Mouse (Mus musculus) thymus, postnatal 0 days (tissue): ENCODE data around the gene Dlx1. TPM values are rescaled to one million over a fixed set of nuclear protein-coding genes. Genes with fewer than 3 reads are reported as not detected.

ENCODE experiments used
- DNase-seq: peaks from one replicate; pipeline ENCODE4 v3.0.0-alpha.2; 2015; ENCODE audit warnings: low spot score
- polyA plus RNA-seq: library from polyadenylated mRNA; unstranded; fragments of >200 nt; fragmentation: Nextera tagmentation; extraction: Ambion mirVana; gene quantifications from 2 replicates; pipeline ENCODE4 v1.2.1, GENCODE M21; 2015

Dlx1 gene
- 0.12 and 0.44 TPM in 2 replicates for polyA plus RNA-seq

- peak; percentile 22 for DNase-seq
These were observed at the start of gene Dlx1 for GRCm38 (mm10) chr2:71528014-71528713. Gene Dlx1, plus strand, starts transcription at chr2:71528113.

- DNase-seq: no peak
These were observed 48.0 kb upstream of the Dlx1 start for GRCm38 (mm10) chr2:71479917-71480316.

GRCm38 (mm10) chr2:71481825-71482224 lies 46.1 kb upstream of the Dlx1 start:
- no peak for DNase-seq

- no peak for DNase-seq
These were observed 44.7 kb upstream of the Dlx1 start for GRCm38 (mm10) chr2:71483046-71483716.

- DNase-seq: no peak
These were observed 44.2 kb upstream of the Dlx1 start for GRCm38 (mm10) chr2:71483717-71484066.

- DNase-seq: no peak
These were observed 36.6 kb upstream of the Dlx1 start for GRCm38 (mm10) chr2:71491295-71491694.

- no peak for DNase-seq
These were observed 34.7 kb upstream of the Dlx1 start for GRCm38 (mm10) chr2:71493161-71493683.

GRCm38 (mm10) chr2:71494503-71494902 lies 33.4 kb upstream of the Dlx1 start:
- DNase-seq: no peak

- DNase-seq: no peak
These were observed 32.9 kb upstream of the Dlx1 start for GRCm38 (mm10) chr2:71494971-71495370.

GRCm38 (mm10) chr2:71497175-71497574 lies 30.7 kb upstream of the Dlx1 start:
- DNase-seq: no peak

GRCm38 (mm10) chr2:71499276-71500230 lies 28.4 kb upstream of the Dlx1 start:
- no peak for DNase-seq

- DNase-seq: no peak
These were observed 23.1 kb upstream of the Dlx1 start for GRCm38 (mm10) chr2:71504852-71505251.

GRCm38 (mm10) chr2:71511209-71511608 lies 16.7 kb upstream of the Dlx1 start:
- DNase-seq: no peak

GRCm38 (mm10) chr2:71512326-71512725 lies 15.6 kb upstream of the Dlx1 start:
- no peak for DNase-seq

- DNase-seq: no peak
These were observed 10.9 kb upstream of the Dlx1 start for GRCm38 (mm10) chr2:71516995-71517394.

- no peak for DNase-seq
These were observed 10.3 kb upstream of the Dlx1 start for GRCm38 (mm10) chr2:71517466-71518099.

GRCm38 (mm10) chr2:71522871-71523270 lies 5.0 kb upstream of the Dlx1 start:
- DNase-seq: peak; percentile 83

GRCm38 (mm10) chr2:71523431-71523830 lies 4.5 kb upstream of the Dlx1 start:
- DNase-seq: peak; percentile 22

- no peak for DNase-seq
These were observed 3.1 kb upstream of the Dlx1 start for GRCm38 (mm10) chr2:71524763-71525162.

- DNase-seq: no peak
These were observed 1.2 kb upstream of the Dlx1 start for GRCm38 (mm10) chr2:71526595-71527322.
